Mouse (Mus musculus): ENCODE data around the gene Cdh12. TPM values are rescaled to one million over a fixed set of nuclear protein-coding genes. Genes with fewer than 3 reads are reported as not detected.
"Not testable (repeated sequence)": the region's sequence is repeated elsewhere in the genome, so short reads cannot be mapped to it uniquely, and the experiment has no call there.

Gene Cdh12
- total RNA-seq, 2 experiments from 2014 or later: not detected

- no peak for DNase-seq
Observed at GRCm38 (mm10) chr15:21375871-21376270, 926.8 kb downstream of the Cdh12 start.

DNA sequence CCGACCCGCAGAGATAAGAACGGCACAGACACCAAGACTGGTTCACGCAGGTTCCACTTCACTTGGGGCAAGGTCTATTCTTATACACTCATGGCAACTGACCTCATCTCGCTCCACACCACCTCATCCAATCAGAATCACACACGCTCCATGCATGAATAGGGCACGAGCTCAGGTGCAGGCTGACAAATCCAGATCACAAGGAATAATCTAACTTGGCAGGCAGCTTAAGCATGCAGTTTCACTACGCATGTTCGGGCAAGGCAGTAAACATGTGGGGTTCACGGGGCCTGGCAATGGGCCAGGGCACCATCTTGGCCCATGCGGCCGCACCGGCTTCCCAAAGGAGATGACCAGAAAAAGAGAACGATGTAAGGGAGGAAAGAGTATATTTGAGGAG lies 942.4 kb downstream of the Cdh12 start:
- DNase-seq: not testable (repeated sequence)

- DNase-seq: no peak
Observed at GRCm38 (mm10) chr15:21393080-21393479, 944.0 kb downstream of the Cdh12 start.

DNA sequence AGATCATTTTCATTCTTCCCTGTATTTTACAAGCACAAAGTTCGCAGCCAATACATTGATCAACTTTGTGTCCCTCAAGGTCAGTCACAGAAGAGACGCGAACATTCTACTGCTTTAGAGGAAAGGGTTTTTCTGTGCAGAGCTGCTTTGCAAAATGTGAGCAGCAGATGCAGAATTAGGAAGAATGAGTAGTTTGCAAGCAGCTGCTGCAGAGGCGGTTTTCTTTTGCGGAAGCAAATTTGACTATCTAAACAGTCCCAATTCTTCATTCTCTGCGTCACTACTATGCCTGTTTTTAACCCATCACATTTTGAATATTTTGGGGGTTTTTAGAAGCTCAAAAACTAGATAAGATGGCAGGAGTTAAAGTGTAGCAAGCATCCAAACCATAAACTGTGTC lies 956.1 kb downstream of the Cdh12 start:
- DNase-seq: no peak

DNA sequence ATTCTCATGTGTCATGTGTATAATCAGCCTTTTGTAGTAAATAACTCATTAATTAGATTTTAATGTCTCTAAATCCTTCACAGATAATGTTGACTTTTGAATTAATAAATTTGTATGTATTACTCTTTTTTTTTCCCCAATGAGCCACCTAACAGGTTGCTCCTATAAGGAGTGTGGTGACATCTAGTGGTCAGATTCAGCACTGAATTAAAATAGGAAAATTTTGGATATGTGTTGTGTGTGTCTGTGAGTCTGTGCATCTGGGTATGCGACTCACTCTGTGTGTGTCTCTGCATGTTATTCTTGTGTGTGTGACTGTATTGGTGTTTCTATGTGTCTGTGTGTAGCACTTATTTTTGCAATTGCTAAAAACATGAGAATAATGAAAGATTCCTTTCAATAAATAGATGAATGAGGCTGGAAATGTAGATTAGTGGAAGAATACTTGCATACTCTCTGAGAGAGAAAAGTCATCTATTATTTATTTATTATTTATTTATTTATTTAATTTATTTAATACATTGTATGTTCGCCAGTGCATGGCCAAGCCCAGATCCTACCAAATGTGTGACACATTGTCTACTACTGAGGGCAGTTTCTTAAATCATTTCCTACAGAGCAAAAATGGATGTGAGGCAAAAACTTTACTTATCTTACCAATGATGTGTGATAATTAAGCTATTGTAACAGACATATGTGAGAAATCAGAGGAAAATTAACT lies 958.4 kb downstream of the Cdh12 start:
- DNase-seq: no peak

GRCm38 (mm10) chr15:21437347-21437746 lies 988.3 kb downstream of the Cdh12 start:
- DNase-seq: no peak

DNA sequence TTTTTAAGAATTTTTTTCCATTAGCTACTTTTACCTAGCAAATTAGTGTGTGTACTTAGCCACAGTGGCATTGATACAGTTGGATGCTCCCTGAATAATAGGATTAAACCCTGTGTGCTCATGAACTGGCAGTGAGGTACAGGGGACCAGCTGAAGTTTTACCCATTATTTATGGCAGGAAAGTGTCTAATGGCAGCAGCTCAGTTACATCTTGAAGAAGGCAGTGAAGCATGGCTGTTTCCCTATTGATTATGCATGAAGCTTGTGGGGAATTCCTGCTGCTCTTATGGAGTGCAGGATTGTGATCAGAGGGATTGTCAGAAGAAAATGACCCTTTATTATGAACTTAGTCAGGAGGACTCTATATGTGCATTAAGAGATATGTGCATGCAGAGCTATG lies 988.9 kb downstream of the Cdh12 start:
- DNase-seq: no peak

- no peak for DNase-seq
Observed at GRCm38 (mm10) chr15:21458098-21458497, 1009.0 kb downstream of the Cdh12 start.

DNA sequence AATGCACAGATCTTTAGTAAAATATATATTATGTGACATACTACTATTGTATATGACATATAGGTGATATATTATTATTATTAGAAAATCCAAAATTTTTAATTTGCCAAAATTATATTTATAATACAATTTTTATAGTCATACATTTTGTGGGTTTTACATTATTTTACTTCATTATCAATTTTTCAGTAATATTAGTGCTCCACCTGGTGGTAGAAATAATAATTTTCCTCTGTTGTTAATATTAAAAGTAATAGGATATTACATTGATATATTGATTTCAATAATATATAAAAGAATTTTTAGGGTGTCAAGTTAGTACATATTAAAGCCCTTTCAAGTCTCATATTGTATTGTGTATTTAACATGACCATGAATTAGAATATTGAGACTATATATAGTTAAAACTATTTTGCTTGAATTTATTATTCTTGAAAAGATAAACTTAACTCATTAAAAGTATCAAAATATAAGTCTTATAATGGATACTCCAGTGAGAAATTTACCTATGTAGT lies 1070.3 kb downstream of the Cdh12 start:
- no peak for DNase-seq

- no peak for DNase-seq
Observed at GRCm38 (mm10) chr15:21530804-21531203, 1081.7 kb downstream of the Cdh12 start.

- no peak for DNase-seq
Observed at GRCm38 (mm10) chr15:21536909-21537308, 1087.8 kb downstream of the Cdh12 start.

DNA sequence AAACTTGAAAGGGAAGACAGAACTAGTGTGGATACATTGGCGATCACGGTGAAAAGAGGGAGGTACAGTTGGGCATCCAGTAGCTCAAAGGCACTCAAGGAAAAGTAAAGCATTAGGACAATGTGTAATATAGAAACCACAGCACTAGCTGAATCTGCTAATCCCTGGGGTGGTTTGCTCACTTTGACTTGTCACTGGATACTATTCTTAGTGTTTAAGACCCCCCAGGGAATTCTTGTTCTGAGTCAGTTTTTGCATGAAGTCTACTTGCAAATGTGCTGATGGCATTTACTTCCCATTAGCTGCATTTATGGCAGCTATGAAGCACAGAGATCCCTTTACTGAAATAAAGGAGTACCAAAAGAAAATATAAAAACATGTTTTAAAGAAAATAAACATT lies 1095.7 kb downstream of the Cdh12 start:
- DNase-seq: no peak

GRCm38 (mm10) chr15:21555981-21556380 lies 1106.9 kb downstream of the Cdh12 start:
- no peak for DNase-seq

- no peak for DNase-seq
Observed at GRCm38 (mm10) chr15:21566314-21567051, 1117.4 kb downstream of the Cdh12 start.

DNA sequence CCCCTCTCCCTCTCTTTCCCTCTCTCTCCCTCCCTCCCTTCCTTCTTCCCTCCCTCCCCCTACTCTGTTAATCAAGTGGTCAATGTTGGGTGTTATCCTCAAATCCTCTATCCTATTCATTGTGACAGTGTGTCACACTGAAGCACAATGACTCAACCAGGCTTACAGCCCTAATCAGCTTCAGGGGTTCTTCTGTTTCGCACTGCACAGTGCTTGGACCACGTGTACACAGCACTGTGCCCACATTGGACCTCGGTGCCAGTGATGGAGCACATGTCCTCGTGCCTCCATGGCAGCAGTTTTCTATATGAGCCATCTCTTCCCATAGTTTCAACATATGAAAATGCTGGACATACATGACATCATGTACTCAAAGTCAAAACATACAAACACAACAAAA lies 1155.4 kb downstream of the Cdh12 start:
- no peak for DNase-seq

Small RNAs within 50 kb of the gene (microRNA-seq; reads per million reads assigned to microRNA genes)
- gene Gm27397 (ENCODE audit: borderline replicate concordance in 2 of 2): 0 reads per million in 2 experiments

Other genes with a start within 250 kb of the Cdh12 start
- gene Acot10, start 217.5 kb downstream of the Cdh12 start, total RNA-seq (2021): not detected

All from gastrocnemius, postnatal 25 days (tissue).